Mouse (Mus musculus): ENCODE data around the gene Olfr1019. TPM values are rescaled to one million over a fixed set of nuclear protein-coding genes. Genes with fewer than 3 reads are reported as not detected.

Gene Olfr1019
- not detected for polyA plus RNA-seq (2017; shearing (Covaris generic))

GRCm38 (mm10) chr2:85845383-85845782, at the start of gene Olfr1019:
Olfr1019 (minus strand) TSS chr2:85845483.

GRCm38 (mm10) chr2:85885340-85885739, 40.1 kb upstream of the Olfr1019 start, which contains the start of gene Olfr1023:
Olfr1023 (plus strand) TSS chr2:85885640.

GRCm38 (mm10) chr2:85868294-85868693, 23.0 kb upstream of the Olfr1019 start, which contains the start of gene Olfr1022:
Olfr1022 (plus strand) TSS chr2:85868594.

GRCm38 (mm10) chr2:85846730-85847129, 1.4 kb upstream of the Olfr1019 start, which contains the start of gene Olfr1020:
Olfr1020 (plus strand) TSS chr2:85847030.

GRCm38 (mm10) chr2:85818179-85818578, 27.1 kb downstream of the Olfr1019 start, which contains the start of gene Olfr1018:
Olfr1018 (plus strand) TSS chr2:85818479.

GRCm38 (mm10) chr2:85802444-85802843, 42.8 kb downstream of the Olfr1019 start, which contains the start of gene Olfr1016:
Olfr1016 (minus strand) TSS chr2:85802544.

Other genes with a start within 250 kb of the Olfr1019 start
- gene Olfr1000, start 233.6 kb downstream of the Olfr1019 start, polyA plus RNA-seq (2017; shearing (Covaris generic)) = not detected
- not detected for gene Olfr1002, start 194.8 kb downstream of the Olfr1019 start, polyA plus RNA-seq (2017; shearing (Covaris generic))
- gene Olfr154, start 181.0 kb downstream of the Olfr1019 start, polyA plus RNA-seq (2017; shearing (Covaris generic)) = not detected
- not detected for gene Olfr1006, start 166.7 kb downstream of the Olfr1019 start, polyA plus RNA-seq (2017; shearing (Covaris generic))
- not detected for gene Olfr1008, start 156.1 kb downstream of the Olfr1019 start, polyA plus RNA-seq (2017; shearing (Covaris generic))
- not detected for gene Olfr1009, start 130.1 kb downstream of the Olfr1019 start, polyA plus RNA-seq (2017; shearing (Covaris generic))
- not detected for gene Olfr1012, start 82.7 kb downstream of the Olfr1019 start, polyA plus RNA-seq (2017; shearing (Covaris generic))
- gene Olfr1013, start 78.4 kb downstream of the Olfr1019 start, polyA plus RNA-seq (2017; shearing (Covaris generic)) = not detected
- not detected for gene Olfr1014, start 72.8 kb downstream of the Olfr1019 start, polyA plus RNA-seq (2017; shearing (Covaris generic))
- gene Olfr1015, start 63.5 kb downstream of the Olfr1019 start, polyA plus RNA-seq (2017; shearing (Covaris generic)) = not detected
- not detected for gene Olfr1016, start 42.9 kb downstream of the Olfr1019 start, polyA plus RNA-seq (2017; shearing (Covaris generic))
- not detected for gene Olfr1018, start 27.0 kb downstream of the Olfr1019 start, polyA plus RNA-seq (2017; shearing (Covaris generic))
- not detected for gene Olfr1020, start 1.5 kb upstream of the Olfr1019 start, polyA plus RNA-seq (2017; shearing (Covaris generic))
- not detected for gene Olfr1022, start 23.1 kb upstream of the Olfr1019 start, polyA plus RNA-seq (2017; shearing (Covaris generic))
- gene Olfr1023, start 40.2 kb upstream of the Olfr1019 start, polyA plus RNA-seq (2017; shearing (Covaris generic)) = not detected
- gene Olfr1024, start 59.6 kb upstream of the Olfr1019 start, polyA plus RNA-seq (2017; shearing (Covaris generic)) = not detected
- gene Olfr1025-ps1, start 69.7 kb upstream of the Olfr1019 start, polyA plus RNA-seq (2017; shearing (Covaris generic)) = not detected
- gene Olfr1026, start 76.1 kb upstream of the Olfr1019 start, polyA plus RNA-seq (2017; shearing (Covaris generic)) = not detected
- gene Olfr1028, start 105.0 kb upstream of the Olfr1019 start, polyA plus RNA-seq (2017; shearing (Covaris generic)) = not detected
- not detected for gene Olfr1029, start 128.4 kb upstream of the Olfr1019 start, polyA plus RNA-seq (2017; shearing (Covaris generic))
- not detected for gene Olfr1030, start 133.8 kb upstream of the Olfr1019 start, polyA plus RNA-seq (2017; shearing (Covaris generic))
- not detected for gene Olfr1031, start 144.8 kb upstream of the Olfr1019 start, polyA plus RNA-seq (2017; shearing (Covaris generic))
- gene Olfr1032, start 160.1 kb upstream of the Olfr1019 start, polyA plus RNA-seq (2017; shearing (Covaris generic)) = not detected
- gene Olfr1033, start 175.2 kb upstream of the Olfr1019 start, polyA plus RNA-seq (2017; shearing (Covaris generic)) = not detected
- gene Olfr1034, start 200.4 kb upstream of the Olfr1019 start, polyA plus RNA-seq (2017; shearing (Covaris generic)) = not detected
- not detected for gene Olfr1036, start 228.5 kb upstream of the Olfr1019 start, polyA plus RNA-seq (2017; shearing (Covaris generic))
- not detected for gene Olfr1037, start 241.9 kb upstream of the Olfr1019 start, polyA plus RNA-seq (2017; shearing (Covaris generic))